Mouse (Mus musculus): ENCODE measurements at regions not wholly inside any gene's neighbourhood (a gene's known extent, or its start where the extent isn't known, plus 50 kb on each side); places are given as distances from the start of the nearest gene placed in this dataset.

- DNase-seq (ENCODE audit: extremely low spot score in 1 of 2, low spot score in 1 of 2) = peak in 1 of 2 experiments; percentile 15
Observed at GRCm38 (mm10) chr8:100515896-100516295, 1099.6 kb upstream of the Cdh8 start.

- DNase-seq (ENCODE audit: extremely low spot score in 1 of 2, low spot score in 1 of 2) = no peak
Observed at GRCm38 (mm10) chr8:100515152-100515551, 1098.9 kb upstream of the Cdh8 start.

GRCm38 (mm10) chr8:100506478-100506877 lies 1090.2 kb upstream of the Cdh8 start:
- no peak for DNase-seq (ENCODE audit: extremely low spot score in 1 of 2, low spot score in 1 of 2)

GRCm38 (mm10) chr8:100500342-100500712 lies 1084.1 kb upstream of the Cdh8 start:
- no peak for DNase-seq (ENCODE audit: extremely low spot score in 1 of 2, low spot score in 1 of 2)

GRCm38 (mm10) chr8:100499614-100500341 lies 1083.5 kb upstream of the Cdh8 start:
- no peak for DNase-seq (ENCODE audit: extremely low spot score in 1 of 2, low spot score in 1 of 2)

- DNase-seq (ENCODE audit: extremely low spot score in 1 of 2, low spot score in 1 of 2) = no peak
Observed at GRCm38 (mm10) chr8:100494445-100494844, 1078.2 kb upstream of the Cdh8 start.

- no peak for DNase-seq (ENCODE audit: extremely low spot score in 1 of 2, low spot score in 1 of 2)
Observed at GRCm38 (mm10) chr8:100475950-100476349, 1059.7 kb upstream of the Cdh8 start.

- no peak for DNase-seq (ENCODE audit: extremely low spot score in 1 of 2, low spot score in 1 of 2)
Observed at GRCm38 (mm10) chr8:100451231-100451630, 1035.0 kb upstream of the Cdh8 start.

GRCm38 (mm10) chr8:100450380-100450936 lies 1034.2 kb upstream of the Cdh8 start:
- DNase-seq (ENCODE audit: extremely low spot score in 1 of 2, low spot score in 1 of 2) = no peak

- DNase-seq (ENCODE audit: extremely low spot score in 1 of 2, low spot score in 1 of 2) = no peak
Observed at GRCm38 (mm10) chr8:100446677-100447350, 1030.5 kb upstream of the Cdh8 start.

All from frontal cortex, adult 2 months (tissue).